Comparison of ENCODE assay signal across 10 mouse cellular contexts in genomic region chr5:64325741-64326355, GRCm38 (mm10).
A peak's percentile ranks its signal among the peaks of the same experiment; 100 is the strongest.
DNase-seq lines count a peak whose midpoint lies in the region; ATAC-seq lines count a peak whose summit lies in the region.
"Had no signal": no experiment of that assay in that cellular context is flagged by ENCODE, and none has a peak within 500 bp of the region (broad histone marks: within the 10 kb centered on the region; RNA-seq: fewer than 3 reads in every experiment).

No protein-coding gene starts in this region.

- H3K4me3 ChIP-seq in forebrain, embryonic 11.5 days (ENCODE audit: low read depth, low read length) = no peak overlapping the region
- H3K4me3 ChIP-seq in forebrain, embryonic 14.5 days (ENCODE audit: low read depth, low read length) = no peak overlapping the region
- no peak overlapping the region for H3K4me3 ChIP-seq in kidney, embryonic 16.5 days (ENCODE audit: low read length)
- H3K4me3 ChIP-seq in embryonic facial prominence, embryonic 15.5 days (replicated peaks) = no peak overlapping the region
- H3K4me3 ChIP-seq in liver, embryonic 16.5 days (ENCODE audit: low read depth, low read length) = no peak overlapping the region

- H3K9me3 ChIP-seq in forebrain, embryonic 11.5 days (ENCODE audit: control insufficient read depth, low read length) = no peaks in the 10 kb centered on the region
- no peaks in the 10 kb centered on the region for H3K9me3 ChIP-seq in forebrain, embryonic 14.5 days (replicated peaks; ENCODE audit: control insufficient read depth, low read length)
- H3K9me3 ChIP-seq in kidney, embryonic 16.5 days (ENCODE audit: low read length) = no peaks in the 10 kb centered on the region
- no peaks in the 10 kb centered on the region for H3K9me3 ChIP-seq in embryonic facial prominence, embryonic 15.5 days (replicated peaks)
- H3K9me3 ChIP-seq in liver, embryonic 16.5 days (replicated peaks; ENCODE audit: control insufficient read depth, low read length) = no peaks in the 10 kb centered on the region

- no peak overlapping the region for H3K4me2 ChIP-seq in forebrain, embryonic 11.5 days (ENCODE audit: low read depth, low read length, severe bottlenecking)
- no peak overlapping the region for H3K4me2 ChIP-seq in forebrain, embryonic 14.5 days (ENCODE audit: low read length)
- H3K4me2 ChIP-seq in kidney, embryonic 16.5 days (replicated peaks; ENCODE audit: low read depth, low read length) = no peak overlapping the region
- H3K4me2 ChIP-seq in embryonic facial prominence, embryonic 15.5 days (replicated peaks) = no peak overlapping the region
- no peak overlapping the region for H3K4me2 ChIP-seq in liver, embryonic 16.5 days (ENCODE audit: low read depth, low read length)

- no peaks in the 10 kb centered on the region for H3K4me1 ChIP-seq in forebrain, embryonic 11.5 days (replicated peaks; ENCODE audit: control insufficient read depth, insufficient read depth, low read length)
- 0 out of 2 replicates have a peak, but pooled peaks cover 4% of the 10 kb centered on the region for H3K4me1 ChIP-seq in forebrain, embryonic 14.5 days (ENCODE audit: control insufficient read depth, insufficient read depth, low read length)
- H3K4me1 ChIP-seq in kidney, embryonic 16.5 days (ENCODE audit: insufficient read depth, low read length) = peaks cover 29% of the 10 kb centered on the region
- peaks cover 22% of the 10 kb centered on the region for H3K4me1 ChIP-seq in embryonic facial prominence, embryonic 15.5 days
- H3K4me1 ChIP-seq in liver, embryonic 16.5 days (ENCODE audit: control insufficient read depth, low read depth, low read length) = peaks cover 7% of the 10 kb centered on the region

- 92% methylated on average over 5 of the region's 5 CpGs for WGBS in forebrain, embryonic 11.5 days
- 89% methylated on average over 5 of the region's 5 CpGs for WGBS in forebrain, embryonic 14.5 days
- 75% methylated on average over 5 of the region's 5 CpGs for WGBS in kidney, embryonic 16.5 days
- WGBS in embryonic facial prominence, embryonic 15.5 days = 74% methylated on average over 5 of the region's 5 CpGs
- whole genome bisulfite sequencing in liver, embryonic 16.5 days (ENCODE audit: insufficient replicate concordance) = 68% methylated on average over 5 of the region's 5 CpGs

- H3K36me3 ChIP-seq in forebrain, embryonic 11.5 days (ENCODE audit: control insufficient read depth, insufficient read depth, low read length) = no peaks in the 10 kb centered on the region; the same call in 1 of the 2 replicates
- peaks cover 10% of the 10 kb centered on the region; the same call in 1 of the 2 replicates for H3K36me3 ChIP-seq in forebrain, embryonic 14.5 days (ENCODE audit: control insufficient read depth, insufficient read depth, low read length)
- peaks cover 19% of the 10 kb centered on the region for H3K36me3 ChIP-seq in kidney, embryonic 16.5 days (ENCODE audit: insufficient read depth, low read length)
- H3K36me3 ChIP-seq in embryonic facial prominence, embryonic 15.5 days = no peaks in the 10 kb centered on the region
- no peaks in the 10 kb centered on the region; the same call in 1 of the 2 replicates for H3K36me3 ChIP-seq in liver, embryonic 16.5 days (ENCODE audit: control insufficient read depth, insufficient read depth)

- no peak overlapping the region for H3K27ac ChIP-seq in forebrain, embryonic 11.5 days (ENCODE audit: low read depth, low read length)
- H3K27ac ChIP-seq in forebrain, embryonic 14.5 days (ENCODE audit: low read depth, low read length) = no peak overlapping the region
- peak overlapping the region; percentile 78 for H3K27ac ChIP-seq in kidney, embryonic 16.5 days (ENCODE audit: low read length)
- peak overlapping the region; percentile 28; the same call in 1 of the 2 replicates for H3K27ac ChIP-seq in embryonic facial prominence, embryonic 15.5 days (replicated peaks)
- peak overlapping the region; percentile 70 for H3K27ac ChIP-seq in liver, embryonic 16.5 days (ENCODE audit: low read length)

- DNase-seq in forebrain, embryonic 11.5 days (ENCODE audit: low spot score) = peak; percentile 30
- no peak for DNase-seq in forebrain, embryonic 14.5 days (ENCODE audit: low spot score)
- no peak for DNase-seq in kidney, adult 8-10 months
- DNase-seq in spleen, adult 12 weeks (ENCODE audit: low spot score) = no peak
- DNase-seq in adrenal gland, adult 2 months = no peak
- DNase-seq: layer of hippocampus, adult 9-11 months; midbrain, embryonic 14.5 days had no signal

- no peak for ATAC-seq in forebrain, embryonic 11.5 days (replicated peaks; ENCODE audit: low FRiP score)
- no peak for ATAC-seq in forebrain, embryonic 14.5 days
- peak; percentile 13; the same call in 1 of the 2 replicates for ATAC-seq in kidney, embryonic 16.5 days (ENCODE audit: low FRiP score, low TSS enrichment)
- ATAC-seq in embryonic facial prominence, embryonic 15.5 days (ENCODE audit: insufficient number of reproducible peaks, low FRiP score, low TSS enrichment, low read depth) = no peak
- ATAC-seq in liver, embryonic 16.5 days (ENCODE audit: low read depth) = peak; percentile 4; the same call in 1 of the 2 replicates

- no peak overlapping the region for H3K9ac ChIP-seq in forebrain, embryonic 11.5 days (ENCODE audit: low read length)
- no peak overlapping the region for H3K9ac ChIP-seq in forebrain, embryonic 14.5 days (ENCODE audit: low read length)
- no peak overlapping the region for H3K9ac ChIP-seq in kidney, embryonic 16.5 days (replicated peaks; ENCODE audit: low read length)
- H3K9ac ChIP-seq in embryonic facial prominence, embryonic 15.5 days = no peak overlapping the region
- no peak overlapping the region for H3K9ac ChIP-seq in liver, embryonic 16.5 days (ENCODE audit: low read depth, low read length)

- no peaks in the 10 kb centered on the region for H3K27me3 ChIP-seq in forebrain, embryonic 11.5 days (ENCODE audit: control insufficient read depth, insufficient read depth, low read length)
- H3K27me3 ChIP-seq in forebrain, embryonic 14.5 days (replicated peaks; ENCODE audit: control insufficient read depth, insufficient read depth, low read length) = no peaks in the 10 kb centered on the region
- no peaks in the 10 kb centered on the region for H3K27me3 ChIP-seq in kidney, embryonic 16.5 days (ENCODE audit: insufficient read depth, low read length)
- H3K27me3 ChIP-seq in embryonic facial prominence, embryonic 15.5 days = no peaks in the 10 kb centered on the region
- no peaks in the 10 kb centered on the region for H3K27me3 ChIP-seq in liver, embryonic 16.5 days (ENCODE audit: control insufficient read depth, insufficient read depth, low read depth, low read length)

Comparison
In these comparisons a context has a peak if more than half of its experiments do, and no peak if none do; other contexts are left out.
1. ATAC-seq: peak in kidney, embryonic 16.5 days (single experiment) and liver, embryonic 16.5 days (single experiment); none in forebrain, embryonic 11.5 days (single experiment), forebrain, embryonic 14.5 days (single experiment) and embryonic facial prominence, embryonic 15.5 days (single experiment).
2. H3K27ac ChIP-seq: peak in kidney, embryonic 16.5 days (single experiment), embryonic facial prominence, embryonic 15.5 days (single experiment) and liver, embryonic 16.5 days (single experiment); none in forebrain, embryonic 11.5 days (single experiment) and forebrain, embryonic 14.5 days (single experiment).